Mouse (Mus musculus) stomach, postnatal 0 days (tissue): ENCODE data around the gene Laptm4a. TPM values are rescaled to one million over a fixed set of nuclear protein-coding genes. Genes with fewer than 3 reads are reported as not detected.

Source experiments
- ATAC-seq: fragments of 200-750 bp; cut with Nextera tagmentation; 2 replicates; pipeline ENCODE4 v1.8.0; 2017; ENCODE audit not compliant: low FRiP score, low TSS enrichment
- DNase-seq: peaks from one replicate; pipeline ENCODE4 v3.0.0-alpha.2; 2016; ENCODE audit warnings: low spot score
- H3K27ac ChIP-seq: fragments of 300-500 bp; sonication (generic); replicated peaks from 2 replicates; pipeline ENCODE4 v1.5.1; 2014; ENCODE audit warnings: mild to moderate bottlenecking, control low read depth
- H3K27me3 ChIP-seq: fragments of 300-500 bp; sonication (generic); 2 replicates; pipeline ENCODE4 v1.6.1; 2014; ENCODE audit warnings: low read length; ENCODE audit not compliant: control insufficient read depth, insufficient read depth
- H3K36me3 ChIP-seq: fragments of 300-500 bp; sonication (generic); 2 replicates; pipeline ENCODE4 v1.6.1; 2014; ENCODE audit warnings: low read length, mixed read lengths; ENCODE audit not compliant: control insufficient read depth, insufficient read depth
- H3K4me1 ChIP-seq: fragments of 300-500 bp; sonication (generic); replicated peaks from 2 replicates; pipeline ENCODE4 v1.6.1; 2014; ENCODE audit warnings: antibody characterized with exemption; ENCODE audit not compliant: control insufficient read depth, insufficient read depth
- H3K4me2 ChIP-seq: fragments of 300-500 bp; sonication (generic); replicated peaks from 2 replicates; pipeline ENCODE4 v1.6.1; 2014; ENCODE audit warnings: low read depth, mild to moderate bottlenecking, control low read depth, moderate library complexity
- H3K4me3 ChIP-seq: fragments of 300-500 bp; sonication (generic); 2 replicates; pipeline ENCODE4 v1.5.1; 2014; ENCODE audit warnings: low read depth, low read length, control low read depth
- H3K9ac ChIP-seq: fragments of 300-500 bp; sonication (generic); 2 replicates; pipeline ENCODE4 v1.6.1; 2014; ENCODE audit warnings: mild to moderate bottlenecking, low read length, control low read depth, mixed read lengths
- H3K9me3 ChIP-seq: fragments of 300-500 bp; sonication (generic); 2 replicates; pipeline ENCODE4 v1.6.1; 2016; ENCODE audit warnings: low read length; ENCODE audit not compliant: control insufficient read depth
- CTCF ChIP-seq: IDR thresholded peaks from 2 replicates; pipeline ENCODE4 v1.5.1; 2016; ENCODE audit warnings: antibody characterized with exemption, low read depth, mild to moderate bottlenecking, moderate library complexity
- EP300 ChIP-seq: optimal IDR thresholded peaks from 2 replicates; pipeline ENCODE3; 2016; ENCODE audit warnings: antibody characterized with exemption
- WGBS: fragments of 180-500 bp; shearing (Covaris S2); extraction: QIAGEN DNeasy Blood & Tissue Kit; methylation state at CpG from one replicate; pipeline ENCODE4 v1.1.7; 2014; 5-methylcytosine and 5-hydroxymethylcytosine counted together
- polyA plus RNA-seq: library from polyadenylated mRNA; unstranded; fragments of >200 nt; fragmentation: Nextera tagmentation; extraction: Ambion mirVana; gene quantifications from 2 replicates; pipeline ENCODE4 v1.2.1, GENCODE M21; 2015

The Laptm4a gene
- polyA plus RNA-seq, 1 experiment from 2014 or later = 327 TPM

DNA sequence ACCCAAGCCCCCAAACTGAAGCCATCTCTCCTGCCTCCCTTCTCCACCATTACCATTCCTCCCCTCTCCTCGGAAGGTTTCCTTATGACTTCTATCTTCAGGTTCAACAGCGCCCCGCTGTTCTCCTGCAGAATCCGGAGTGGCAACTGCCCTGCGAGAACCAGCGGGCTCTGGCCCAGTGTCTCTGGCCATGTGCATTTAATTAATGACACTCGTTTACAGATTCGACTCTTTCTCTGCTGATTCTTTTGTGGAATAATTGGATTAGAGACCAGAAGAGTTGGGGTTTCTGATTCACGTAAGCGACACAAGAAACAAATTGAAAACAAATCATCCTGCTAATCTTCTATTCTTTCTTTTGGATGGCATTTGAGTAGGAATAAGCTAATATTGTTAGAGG lies 31.7 kb downstream of the Laptm4a start:
- 90% methylated on average over 10 of the region's 10 CpGs for WGBS
- H3K4me3 ChIP-seq = no peak overlapping the region
- ATAC-seq (no peak), DNase-seq (no peak)
- H3K27me3 ChIP-seq = no peaks in the 10 kb centered on the region
- no peak overlapping the region for H3K27ac ChIP-seq
- no peaks in the 10 kb centered on the region for H3K9me3 ChIP-seq
- no peak overlapping the region for H3K9ac ChIP-seq
- no peak overlapping the region for H3K4me2 ChIP-seq
- peaks cover 1% of the 10 kb centered on the region; the same call in 1 of the 2 replicates for H3K4me1 ChIP-seq
- no peaks in the 10 kb centered on the region for H3K36me3 ChIP-seq
- TF ChIP-seq EP300 (no peak), CTCF (no peak)

DNA sequence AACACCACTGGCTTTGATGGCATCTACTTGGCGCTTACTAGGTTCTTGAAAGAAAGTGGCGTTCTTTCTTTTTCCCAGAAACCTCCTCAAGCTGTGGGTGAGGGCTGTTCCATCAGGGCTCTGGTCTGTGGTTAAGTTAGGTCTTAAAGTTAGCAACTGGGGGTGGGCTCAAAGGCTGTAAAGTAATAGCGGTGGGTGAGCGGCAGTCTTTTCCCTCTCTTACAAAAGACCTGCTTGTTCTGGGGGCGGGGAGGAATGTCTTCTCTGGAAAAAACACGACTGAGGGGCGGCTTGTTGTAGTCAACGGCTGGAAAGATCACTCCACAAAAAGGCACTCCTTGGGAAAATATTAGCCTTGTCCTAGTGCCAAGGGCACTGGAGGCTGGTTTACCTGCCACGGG lies 32.7 kb downstream of the Laptm4a start:
- peak; percentile 69 for DNase-seq
- Histone ChIP-seq H3K4me1 (no peaks in the 10 kb centered on the region), H3K4me2 (no peak overlapping the region), H3K4me3 (no peak overlapping the region), H3K36me3 (no peaks in the 10 kb centered on the region), H3K27me3 (no peaks in the 10 kb centered on the region), H3K9me3 (no peaks in the 10 kb centered on the region), H3K9ac (no peak overlapping the region), H3K27ac (no peak overlapping the region)
- 51% methylated on average over 9 of the region's 9 CpGs for WGBS
- peak; percentile 68 for ATAC-seq
- TF ChIP-seq EP300 (no peak), CTCF (no peak)

DNA sequence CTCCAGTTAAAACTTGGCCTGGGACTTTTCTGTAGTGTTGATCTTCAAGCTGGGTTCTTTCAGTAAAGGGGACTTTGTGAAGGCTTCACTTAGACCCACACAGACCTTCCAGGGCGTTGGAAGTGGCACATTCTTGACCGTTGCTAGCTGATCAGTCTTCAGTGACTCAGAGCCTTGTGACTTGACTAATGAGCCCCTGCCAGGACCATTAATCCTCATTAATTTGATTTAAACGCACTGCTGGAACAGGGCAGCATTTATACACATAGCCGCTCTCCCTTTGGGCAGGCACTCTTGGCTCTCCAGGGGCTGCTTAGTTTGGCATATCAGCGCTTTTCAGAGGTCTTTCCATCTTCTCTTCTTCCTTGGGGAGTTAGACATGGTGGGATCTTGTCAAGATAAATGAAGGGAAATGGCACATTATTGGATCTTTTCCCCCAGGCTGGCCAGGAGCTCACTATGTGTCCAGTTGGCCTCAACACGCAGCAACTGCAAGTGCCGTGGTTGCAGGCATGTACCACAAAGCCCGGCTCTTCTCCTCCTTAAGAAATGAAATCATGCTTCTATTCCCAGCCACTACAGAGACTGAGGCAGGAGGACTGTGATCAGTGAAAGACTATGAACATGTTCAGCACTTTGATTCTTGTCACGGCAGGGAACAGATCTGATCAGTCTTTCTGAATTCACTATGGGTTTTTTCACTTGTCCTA lies 40.3 kb downstream of the Laptm4a start:
- TF ChIP-seq EP300 = no peak
- no peak for TF ChIP-seq CTCF
- no peak; the same call in 1 of the 2 replicates for ATAC-seq

GRCm38 (mm10) chr12:8969828-8970227 lies 48.4 kb downstream of the Laptm4a start:
- H3K9ac ChIP-seq = no peak overlapping the region
- WGBS = 10% methylated on average over 9 of the region's 9 CpGs
- no peaks in the 10 kb centered on the region for H3K9me3 ChIP-seq
- no peak overlapping the region for H3K4me3 ChIP-seq
- H3K27me3 ChIP-seq = no peaks in the 10 kb centered on the region
- DNase-seq (no peak), ATAC-seq (peak; percentile 57)
- no peaks in the 10 kb centered on the region for H3K36me3 ChIP-seq
- TF ChIP-seq EP300 (no peak), CTCF (no peak)
- no peaks in the 10 kb centered on the region for H3K4me1 ChIP-seq
- H3K4me2 ChIP-seq = no peak overlapping the region
- no peak overlapping the region for H3K27ac ChIP-seq

More for the DNA sequence above, 40.3 kb downstream of the Laptm4a start:
- no peak for DNase-seq
- Histone ChIP-seq H3K27ac (no peak overlapping the region), H3K4me2 (no peak overlapping the region), H3K4me3 (no peak overlapping the region), H3K4me1 (no peaks in the 10 kb centered on the region), H3K27me3 (no peaks in the 10 kb centered on the region), H3K36me3 (no peaks in the 10 kb centered on the region), H3K9me3 (no peaks in the 10 kb centered on the region), H3K9ac (no peak overlapping the region)
- WGBS = 52% methylated on average over 9 of the region's 9 CpGs

DNA sequence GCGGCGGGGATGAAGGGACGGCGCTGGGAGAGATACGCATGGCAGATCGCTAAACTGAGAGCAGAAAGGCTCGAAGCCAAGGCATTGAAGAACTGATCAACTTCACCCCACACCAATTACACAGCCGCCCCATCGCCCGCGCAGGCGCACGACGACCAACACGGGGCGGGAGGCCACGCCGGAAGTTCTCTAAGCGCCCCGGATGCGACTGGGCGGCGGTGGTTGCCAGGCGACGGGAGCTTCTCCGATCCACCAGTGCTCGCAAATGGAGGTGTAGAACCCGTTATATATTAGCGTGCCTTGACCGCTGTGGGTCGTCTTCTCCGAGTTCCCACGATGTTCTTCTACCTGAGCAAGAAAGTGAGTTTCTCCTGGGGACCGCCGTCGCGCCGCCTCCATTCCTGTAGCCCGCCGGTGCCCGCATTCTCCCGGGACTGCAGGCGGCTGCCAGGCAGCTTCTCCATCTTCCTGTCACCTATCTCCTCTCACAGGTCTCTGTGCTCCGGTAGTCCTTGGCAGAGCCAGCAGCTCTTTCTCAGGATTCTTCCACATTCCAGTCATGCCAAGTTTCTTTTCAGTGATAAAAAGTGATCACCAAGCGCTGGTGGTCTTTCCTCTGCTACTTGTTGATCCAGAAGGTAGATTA lies 52.5 kb downstream of the Laptm4a start, which contains the start of gene Wdr35:
Gene Wdr35, plus strand, starts transcription at position 73 of the 646 bp plus-strand sequence.
- H3K4me2 ChIP-seq = peak within 1 kb of the TSS; percentile 81
- H3K36me3 ChIP-seq = no peaks in the 10 kb centered on the region
- peak within 1 kb of the TSS; percentile 40; the same call in 1 of the 2 replicates for H3K27ac ChIP-seq
- WGBS = 1% methylated on average over 45 of the region's 45 CpGs
- no peaks in the 10 kb centered on the region for H3K27me3 ChIP-seq
- no peaks in the 10 kb centered on the region for H3K4me1 ChIP-seq
- H3K4me3 ChIP-seq = peak within 1 kb of the TSS; percentile 71
- peak; percentile 93 for ATAC-seq
- no peaks in the 10 kb centered on the region for H3K9me3 ChIP-seq
- TF ChIP-seq EP300 (no peak), CTCF (no peak)
- H3K9ac ChIP-seq = peak within 1 kb of the TSS; percentile 67
- DNase-seq = peak; percentile 90

DNA sequence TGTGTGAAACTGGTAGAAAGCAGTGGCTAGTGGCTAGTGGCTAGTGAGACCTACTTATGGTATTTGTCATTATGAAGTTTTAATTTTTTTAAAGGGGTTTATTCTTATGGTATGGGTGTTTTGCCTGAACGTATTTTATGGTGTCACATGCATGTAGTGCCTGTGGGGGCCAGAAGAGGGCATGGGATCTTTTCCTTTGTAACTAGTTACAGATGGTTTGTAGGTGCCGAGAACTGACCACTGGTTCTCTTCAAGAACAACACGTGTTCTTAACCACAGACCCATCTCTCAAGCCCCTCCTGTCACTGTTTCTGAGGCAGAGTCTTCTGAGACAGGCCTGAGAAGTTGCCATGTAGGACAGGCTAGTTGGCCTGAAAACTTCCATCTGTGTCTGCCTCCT lies 53.6 kb downstream of the Laptm4a start:
- Histone ChIP-seq H3K4me3 (no peak overlapping the region), H3K36me3 (no peaks in the 10 kb centered on the region), H3K27ac (no peak overlapping the region), H3K4me1 (no peaks in the 10 kb centered on the region), H3K27me3 (no peaks in the 10 kb centered on the region), H3K4me2 (no peak overlapping the region), H3K9me3 (no peaks in the 10 kb centered on the region), H3K9ac (no peak overlapping the region)
- DNase-seq (no peak), ATAC-seq (no peak)
- TF ChIP-seq CTCF (peak; percentile 14; the same call in 1 of the 2 replicates), EP300 (no peak)
- 91% methylated on average over 3 of the region's 3 CpGs for WGBS

Other genes with a start within 250 kb of the Laptm4a start
- gene Pum2, start 247.5 kb upstream of the Laptm4a start, polyA plus RNA-seq = 22.6 and 23.8 TPM in 2 replicates
- gene Sdc1, start 150.3 kb upstream of the Laptm4a start, polyA plus RNA-seq = 175 and 194 TPM in 2 replicates
- 0.18 and 0.27 TPM in 2 replicates for gene Matn3, start 26.3 kb downstream of the Laptm4a start, polyA plus RNA-seq
- gene Wdr35, start 52.2 kb downstream of the Laptm4a start, polyA plus RNA-seq = 3.9 and 4.8 TPM in 2 replicates
- gene Ttc32, start 108.3 kb downstream of the Laptm4a start, polyA plus RNA-seq = 19.5 and 19.6 TPM in 2 replicates